Mouse (Mus musculus) lung, embryonic 16.5 days (tissue): Measurements from ENCODE around the gene Klf16. TPM values are rescaled to one million over a fixed set of nuclear protein-coding genes. Genes with fewer than 3 reads are reported as not detected.

Source experiments
- ATAC-seq: fragments of 200-750 bp; cut with Nextera tagmentation; 2 replicates; pipeline ENCODE4 v1.8.0; 2017; ENCODE audit warnings: low read depth, mild to moderate bottlenecking, moderate library complexity
- H3K27ac ChIP-seq: fragments of 300-500 bp; sonication (generic); 2 replicates; pipeline ENCODE4 v1.5.1; 2014; ENCODE audit warnings: mild to moderate bottlenecking, control low read depth, low read length
- H3K27me3 ChIP-seq: fragments of 300-500 bp; sonication (generic); 2 replicates; pipeline ENCODE4 v1.6.1; 2014; ENCODE audit warnings: low read depth, low read length, mixed read lengths; ENCODE audit not compliant: control insufficient read depth, insufficient read depth
- H3K36me3 ChIP-seq: fragments of 300-500 bp; sonication (generic); 2 replicates; pipeline ENCODE4 v1.6.1; 2014; ENCODE audit warnings: low read length; ENCODE audit not compliant: control insufficient read depth, insufficient read depth
- H3K4me1 ChIP-seq: fragments of 300-500 bp; sonication (generic); replicated peaks from 2 replicates; pipeline ENCODE4 v1.6.1; 2014; ENCODE audit warnings: low read length, mixed read lengths; ENCODE audit not compliant: control insufficient read depth, insufficient read depth
- H3K4me2 ChIP-seq: fragments of 300-500 bp; sonication (generic); 2 replicates; pipeline ENCODE4 v1.6.1; 2014; ENCODE audit warnings: low read depth, low read length, control low read depth
- H3K4me3 ChIP-seq: fragments of 300-500 bp; sonication (generic); 2 replicates; pipeline ENCODE4 v1.5.1; 2014; ENCODE audit warnings: mild to moderate bottlenecking, low read length, control low read depth
- H3K9ac ChIP-seq: fragments of 300-500 bp; sonication (generic); 2 replicates; pipeline ENCODE4 v1.6.1; 2014; ENCODE audit warnings: low read length, control low read depth
- H3K9me3 ChIP-seq: fragments of 300-500 bp; sonication (generic); 2 replicates; pipeline ENCODE4 v1.6.1; 2016; ENCODE audit warnings: low read length; ENCODE audit not compliant: control insufficient read depth
- WGBS: fragments of 180-500 bp; shearing (Covaris S2); extraction: QIAGEN DNeasy Blood & Tissue Kit; methylation state at CpG from one replicate; pipeline ENCODE4 v1.1.7; 2014; 5-methylcytosine and 5-hydroxymethylcytosine counted together
- polyA plus RNA-seq: library from polyadenylated mRNA; unstranded; fragments of >200 nt; fragmentation: Nextera tagmentation; extraction: Ambion mirVana; gene quantifications from 2 replicates; pipeline ENCODE4 v1.2.1, GENCODE M21; 2015

The Klf16 gene
- 8.2 and 8.3 TPM in 2 replicates for polyA plus RNA-seq

DNA sequence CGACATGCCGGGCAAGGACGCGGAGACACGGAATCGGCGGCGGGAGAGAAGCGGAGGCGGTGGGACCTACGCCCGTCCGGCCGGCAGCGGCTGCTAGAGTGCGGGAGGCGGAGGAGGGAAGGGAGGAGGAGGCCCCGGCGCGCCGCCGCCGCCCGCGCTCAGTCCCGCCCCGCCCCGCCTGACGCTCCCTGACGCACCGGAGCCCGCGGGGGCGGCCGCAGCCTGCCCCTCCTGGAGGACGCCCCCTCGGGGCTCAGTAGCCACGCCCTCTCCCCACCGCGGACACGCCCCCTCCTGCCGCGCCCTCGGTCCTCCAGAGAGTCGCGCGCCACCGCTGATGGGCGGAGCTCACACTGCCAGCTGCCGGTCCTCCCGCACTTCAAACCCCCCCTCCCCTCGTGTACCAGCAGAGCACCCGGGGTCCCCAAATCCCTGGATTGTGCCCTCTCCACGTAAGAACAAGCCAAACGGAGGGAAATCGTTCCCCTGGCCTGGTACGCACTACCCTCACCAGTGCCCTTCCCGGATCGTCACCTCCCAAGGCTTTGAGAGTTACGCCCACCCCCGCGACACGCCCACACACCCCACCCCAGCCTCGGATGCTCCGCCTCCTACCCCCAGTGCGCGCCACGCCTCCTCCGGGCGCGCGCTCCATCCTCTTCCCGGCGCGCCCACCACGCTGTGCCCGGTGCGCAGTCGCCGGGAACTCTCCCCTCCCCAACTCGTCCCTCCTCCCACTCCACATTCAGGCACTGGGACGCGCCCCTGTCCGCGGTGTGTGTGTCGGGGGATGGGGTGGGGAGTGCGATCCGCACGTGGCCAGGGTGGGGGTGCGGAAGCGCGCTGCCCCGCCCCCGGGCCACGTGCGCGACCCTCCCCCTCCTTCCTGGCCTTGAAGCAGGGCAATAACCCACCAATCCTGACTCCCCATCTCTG is at the start of gene Klf16:
Gene Klf16 (minus strand): TSS at position 127 of the 936 bp plus-strand sequence.
- Histone ChIP-seq H3K27me3 (no peaks in the 10 kb centered on the region), H3K9me3 (no peaks in the 10 kb centered on the region), H3K4me2 (peak within 1 kb of the TSS; percentile 96), H3K4me3 (peak within 1 kb of the TSS; percentile 57), H3K9ac (peak within 1 kb of the TSS; percentile 70), H3K4me1 (peaks cover 30% of the 10 kb centered on the region), H3K36me3 (no peaks in the 10 kb centered on the region), H3K27ac (peak within 1 kb of the TSS; percentile 92)
- ATAC-seq, result peak; percentile 89
- under 1% methylated on average over 65 of the region's 97 CpGs for WGBS

DNA sequence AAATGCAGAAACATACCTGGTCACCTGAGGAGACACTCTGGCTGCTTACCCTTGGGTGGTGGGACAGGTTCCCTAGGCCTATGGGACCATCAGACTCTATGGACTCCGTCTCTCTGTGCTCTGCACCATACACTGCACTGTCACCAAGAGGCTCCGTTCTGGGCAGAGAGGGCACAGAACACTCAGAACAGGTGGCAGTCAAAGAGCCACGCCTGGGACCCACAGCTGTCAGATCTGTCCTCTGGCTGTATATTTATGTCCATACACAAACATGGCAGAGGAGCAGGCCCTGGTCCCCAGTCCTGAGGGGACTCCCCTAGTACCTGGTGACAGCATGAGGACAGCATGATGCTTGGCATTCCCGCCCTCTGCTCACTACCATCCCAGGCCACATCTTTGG is 48.6 kb upstream of the Klf16 start:
- WGBS, result 89% methylated on average over 4 of the region's 4 CpGs
- no peak for ATAC-seq
- Histone ChIP-seq H3K36me3 (no peaks in the 10 kb centered on the region; the same call in 1 of the 2 replicates), H3K4me3 (no peak overlapping the region), H3K4me2 (no peak overlapping the region), H3K9ac (no peak overlapping the region), H3K27ac (no peak overlapping the region), H3K27me3 (no peaks in the 10 kb centered on the region), H3K9me3 (no peaks in the 10 kb centered on the region), H3K4me1 (peaks cover 30% of the 10 kb centered on the region)

DNA sequence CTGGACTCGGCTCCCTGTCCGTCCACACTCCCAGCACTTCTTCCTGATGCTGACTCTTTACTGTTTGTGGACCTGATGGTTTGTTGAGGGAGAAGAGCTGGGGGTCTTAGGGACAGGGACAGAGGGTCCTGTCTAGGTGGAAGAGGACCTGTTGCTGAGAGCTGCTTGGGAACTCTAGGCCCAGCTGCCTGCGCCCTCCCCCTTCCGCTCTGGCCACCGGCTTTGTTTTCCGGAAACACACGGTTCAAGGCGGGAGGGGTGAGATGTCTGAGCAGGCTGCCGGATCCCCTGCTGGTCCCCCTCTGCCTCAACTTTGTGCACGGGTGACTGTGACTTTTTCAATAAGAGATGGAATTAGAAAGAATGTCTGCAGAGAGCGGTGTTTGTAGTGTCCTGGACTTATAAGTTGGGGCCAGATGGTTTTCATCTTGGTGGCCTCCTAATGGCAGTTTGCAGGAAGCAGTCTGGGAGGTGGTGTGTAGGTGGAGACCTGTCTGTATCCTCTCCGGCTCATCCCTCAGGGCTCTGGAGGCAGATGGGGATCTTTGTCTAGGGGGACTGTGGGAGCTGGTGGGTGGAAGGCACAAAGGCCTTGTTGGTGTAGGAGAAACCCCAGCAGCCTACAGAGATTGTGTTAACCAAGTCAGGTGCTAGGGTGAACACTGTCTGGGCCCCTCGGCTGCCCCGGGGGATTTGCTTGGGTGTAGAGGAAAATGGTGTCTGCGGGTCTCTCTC is 46.5 kb upstream of the Klf16 start:
- no peak for ATAC-seq
- Histone ChIP-seq H3K27ac (peak overlapping the region; percentile 90), H3K4me3 (peak overlapping the region; percentile 88), H3K9ac (peak overlapping the region; percentile 94), H3K27me3 (no peaks in the 10 kb centered on the region), H3K9me3 (no peaks in the 10 kb centered on the region), H3K36me3 (no peaks in the 10 kb centered on the region; the same call in 1 of the 2 replicates), H3K4me1 (peaks cover 30% of the 10 kb centered on the region), H3K4me2 (peak overlapping the region; percentile 97)
- 7% methylated on average over 15 of the region's 15 CpGs for WGBS

DNA sequence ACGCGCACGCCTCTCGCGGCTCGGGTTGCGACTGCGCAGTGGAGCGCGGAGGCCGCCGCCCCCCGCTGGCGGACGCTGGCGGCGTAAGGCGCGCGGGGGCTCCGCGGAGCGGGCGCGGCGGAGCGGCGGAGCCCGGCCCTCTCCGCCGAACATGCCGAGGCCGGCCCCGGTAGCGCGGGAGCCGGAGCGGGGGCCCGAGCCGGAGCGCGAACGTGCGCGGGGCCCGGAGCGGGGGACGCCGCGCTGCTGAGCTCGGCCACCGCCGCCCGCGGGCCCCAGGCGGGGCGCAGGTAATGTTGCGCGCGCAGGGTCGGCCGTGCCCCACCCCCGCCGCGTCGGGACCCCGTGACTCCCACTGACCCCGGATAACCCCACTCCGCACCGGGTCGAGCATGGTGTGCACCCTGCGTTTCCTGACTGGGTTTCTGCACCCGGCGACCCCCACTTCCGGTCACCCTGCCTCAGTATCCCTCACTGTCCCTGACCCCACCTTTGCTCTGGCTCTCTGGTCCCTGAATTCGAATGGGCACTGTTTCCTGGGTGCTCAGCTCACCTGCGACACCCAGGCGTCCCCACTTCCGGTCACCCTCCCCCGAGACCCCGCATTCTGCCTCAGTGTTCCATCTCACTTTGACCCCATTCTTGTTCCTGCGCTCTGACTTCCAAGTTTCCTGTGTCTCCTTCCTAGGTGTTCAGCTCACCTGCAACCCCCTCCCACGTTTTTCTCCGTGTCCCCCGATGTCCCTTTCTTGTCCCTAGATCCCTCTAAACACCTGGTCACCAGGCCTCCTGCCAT is 45.7 kb upstream of the Klf16 start, which contains the start of gene Csnk1g2:
Gene Csnk1g2 (plus strand): TSS at position 178 of the 796 bp plus-strand sequence.
- peak within 1 kb of the TSS; percentile 94 for H3K9ac ChIP-seq
- peak; percentile 7 for ATAC-seq
- H3K4me2 ChIP-seq, result peak within 1 kb of the TSS; percentile 97
- no peaks in the 10 kb centered on the region for H3K27me3 ChIP-seq
- under 1% methylated on average over 47 of the region's 85 CpGs for WGBS
- peaks cover 30% of the 10 kb centered on the region for H3K4me1 ChIP-seq
- H3K27ac ChIP-seq, result peak within 1 kb of the TSS; percentile 97
- no peaks in the 10 kb centered on the region for H3K9me3 ChIP-seq
- no peaks in the 10 kb centered on the region; the same call in 1 of the 2 replicates for H3K36me3 ChIP-seq
- H3K4me3 ChIP-seq, result peak within 1 kb of the TSS; percentile 88

DNA sequence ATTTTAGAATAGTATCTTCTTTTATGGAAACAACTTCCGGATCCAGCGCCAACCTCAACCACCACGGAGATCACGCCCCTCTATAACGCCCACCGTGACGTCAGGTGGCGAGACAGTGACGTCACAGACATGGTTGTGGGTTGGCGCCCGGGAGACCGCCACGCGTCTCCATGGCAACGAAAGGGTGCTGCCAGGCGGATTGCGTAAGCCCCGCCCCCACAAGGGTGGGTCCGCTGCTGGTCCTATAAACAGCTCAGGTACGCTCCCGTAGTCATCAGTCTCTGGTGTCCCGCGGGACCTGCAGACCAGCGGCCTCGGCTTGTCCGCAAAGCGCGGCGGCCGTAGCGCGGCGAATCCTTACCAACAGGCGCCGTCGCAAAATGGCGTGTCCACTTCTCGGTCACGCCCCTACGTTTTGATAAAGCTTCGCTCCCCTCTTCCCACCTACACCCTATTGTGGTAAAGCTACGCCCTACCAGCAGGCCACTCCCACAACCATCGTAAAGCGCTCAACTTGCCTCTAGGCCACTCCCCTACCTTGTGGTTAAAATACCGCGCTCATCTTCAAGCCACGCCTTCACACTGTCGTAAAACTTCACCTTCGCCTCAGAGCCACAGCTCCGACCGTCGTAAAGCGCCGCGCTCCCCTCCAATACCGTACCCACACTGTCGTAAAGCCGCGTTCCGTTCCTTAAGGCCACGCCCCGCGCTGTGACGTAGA is 45.0 kb upstream of the Klf16 start:
- H3K4me2 ChIP-seq, result peak overlapping the region; percentile 85
- H3K27me3 ChIP-seq, result no peaks in the 10 kb centered on the region
- peak overlapping the region; percentile 88 for H3K4me3 ChIP-seq
- no peaks in the 10 kb centered on the region for H3K9me3 ChIP-seq
- H3K27ac ChIP-seq, result peak overlapping the region; percentile 97
- peak; percentile 97 for ATAC-seq
- H3K9ac ChIP-seq, result peak overlapping the region; percentile 65
- under 1% methylated on average over 64 of the region's 64 CpGs for WGBS
- H3K36me3 ChIP-seq, result no peaks in the 10 kb centered on the region; the same call in 1 of the 2 replicates
- H3K4me1 ChIP-seq, result peaks cover 24% of the 10 kb centered on the region

DNA sequence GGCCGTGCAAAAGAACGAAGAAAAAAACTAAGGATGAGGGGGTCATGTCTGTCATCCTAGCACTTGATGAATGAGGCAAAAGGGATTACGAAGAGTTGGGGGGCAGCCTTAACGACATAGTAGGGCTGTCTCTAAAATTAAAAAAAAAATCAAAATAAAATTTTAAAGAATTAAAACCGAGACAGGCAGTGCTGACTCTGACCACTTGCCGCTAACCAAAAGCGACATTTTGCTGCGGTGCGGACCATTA is 44.5 kb upstream of the Klf16 start:
- H3K27ac ChIP-seq, result peak overlapping the region; percentile 97
- H3K4me2 ChIP-seq, result peak overlapping the region; percentile 85
- H3K36me3 ChIP-seq, result no peaks in the 10 kb centered on the region; the same call in 1 of the 2 replicates
- H3K4me1 ChIP-seq, result peaks cover 24% of the 10 kb centered on the region
- no peaks in the 10 kb centered on the region for H3K9me3 ChIP-seq
- peak overlapping the region; percentile 71 for H3K4me3 ChIP-seq
- WGBS, result 1% methylated on average over 9 of the region's 9 CpGs
- peak overlapping the region; percentile 65 for H3K9ac ChIP-seq
- H3K27me3 ChIP-seq, result no peaks in the 10 kb centered on the region
- ATAC-seq, result no peak

DNA sequence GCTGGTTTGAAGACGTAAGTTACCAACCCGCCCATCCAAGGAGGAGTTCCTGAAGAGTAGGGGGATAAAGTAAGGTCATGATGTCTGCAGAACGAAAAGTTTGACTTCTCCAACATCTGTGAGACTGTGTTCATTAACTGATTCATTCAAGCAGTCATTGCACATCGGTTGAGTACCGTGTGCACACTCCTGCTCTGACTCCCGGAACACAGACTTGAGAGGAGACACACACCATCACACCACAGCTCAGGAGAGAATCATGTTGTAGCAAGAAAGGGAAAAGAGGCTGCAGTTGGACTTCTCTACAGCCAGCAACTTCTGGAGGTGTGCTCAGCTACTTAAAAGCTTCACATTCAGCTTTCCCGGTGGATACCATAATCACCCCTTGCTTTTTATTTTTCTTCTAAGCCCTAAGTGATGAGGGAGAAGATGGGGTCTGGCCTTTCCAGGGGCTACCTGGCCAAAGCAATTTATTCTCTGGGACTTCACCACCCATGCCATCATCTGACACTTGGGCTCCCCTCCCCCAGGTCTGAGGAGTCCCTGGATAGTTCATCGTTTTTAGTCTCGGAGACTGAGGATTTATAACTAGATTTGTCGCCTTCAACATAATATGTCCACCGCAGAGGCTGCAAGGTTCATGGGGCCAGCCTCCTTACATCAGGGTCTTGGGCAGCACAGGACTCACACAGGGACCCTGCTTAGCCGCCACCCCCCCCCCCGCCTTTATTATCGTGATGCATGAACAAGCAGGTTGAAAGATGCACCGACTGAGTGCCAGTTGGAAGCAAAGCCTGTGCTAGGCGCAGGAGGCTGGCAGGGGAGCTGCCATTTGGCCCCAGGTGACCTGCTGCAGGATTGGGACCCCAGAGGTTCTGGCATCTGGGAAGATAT is 43.9 kb upstream of the Klf16 start:
- Histone ChIP-seq H3K27ac (peak overlapping the region; percentile 97), H3K9ac (peak overlapping the region; percentile 65), H3K36me3 (no peaks in the 10 kb centered on the region; the same call in 1 of the 2 replicates), H3K9me3 (no peaks in the 10 kb centered on the region), H3K4me1 (peaks cover 23% of the 10 kb centered on the region), H3K4me2 (peak overlapping the region; percentile 85), H3K4me3 (peak overlapping the region; percentile 71), H3K27me3 (no peaks in the 10 kb centered on the region)
- WGBS, result 48% methylated on average over 16 of the region's 16 CpGs
- no peak for ATAC-seq

DNA sequence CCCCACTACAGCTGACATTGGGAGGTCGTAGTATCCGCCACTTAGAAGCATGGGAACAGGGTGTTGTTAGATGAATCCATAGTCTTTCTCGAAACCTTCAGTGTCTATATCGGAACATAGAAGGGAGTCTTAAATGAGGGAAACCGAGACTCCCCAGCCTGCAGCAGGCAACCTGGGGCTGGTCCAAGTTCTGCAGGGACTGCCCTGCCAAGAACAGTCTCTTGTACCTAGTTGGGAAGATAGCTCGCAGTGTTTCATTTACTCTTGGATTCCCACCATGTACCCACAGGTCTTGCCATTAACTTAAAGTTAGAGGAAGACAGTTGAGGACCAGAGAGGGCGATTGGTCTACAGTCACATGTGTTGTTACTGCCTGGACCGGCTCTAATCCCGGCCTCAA is 43.2 kb upstream of the Klf16 start:
- Histone ChIP-seq H3K4me3 (no peak overlapping the region), H3K36me3 (peaks cover 3% of the 10 kb centered on the region; the same call in 1 of the 2 replicates), H3K9ac (no peak overlapping the region), H3K4me1 (peaks cover 20% of the 10 kb centered on the region), H3K9me3 (no peaks in the 10 kb centered on the region), H3K4me2 (no peak overlapping the region), H3K27ac (no peak overlapping the region), H3K27me3 (no peaks in the 10 kb centered on the region)
- WGBS, result 76% methylated on average over 9 of the region's 9 CpGs
- no peak for ATAC-seq
